Mouse (Mus musculus): ENCODE measurements around the gene Olfr1404.

DNA sequence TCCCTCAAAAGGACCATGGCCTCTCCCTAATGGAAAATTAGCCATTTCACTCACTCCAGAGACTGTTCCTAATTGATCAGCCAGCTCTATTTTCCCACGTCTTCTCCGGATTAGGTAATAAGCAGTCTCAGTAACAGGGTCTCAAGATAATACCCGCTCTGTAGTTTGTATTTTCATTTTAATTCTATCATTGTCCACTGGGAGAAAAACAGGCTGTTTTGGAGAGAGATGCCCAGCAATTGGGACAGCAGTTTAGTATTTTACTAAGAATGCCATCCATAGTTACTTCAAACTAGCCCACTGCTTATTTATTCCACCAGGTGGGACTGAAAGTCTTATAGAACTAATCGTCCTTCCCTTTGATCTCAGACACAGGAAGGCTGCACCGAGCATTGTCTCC, 14.7 kb upstream of the Olfr1404 start, which contains the start of gene Olfr218:
- TF ChIP-seq CTCF (conservative IDR thresholded peaks at IDR 0.05 in 1 of 2, IDR thresholded peaks at IDR 0.05 in 1 of 2; ENCODE audit: low read depth in 2 of 2, low read length in 2 of 2) (no peak), USF1 (IDR thresholded peaks at IDR 0.05; ENCODE audit: low read depth, low read length) (no peak), POLR2A (IDR thresholded peaks at IDR 0.05; ENCODE audit: low read depth, low read length) (no peak), RCOR1 (conservative IDR thresholded peaks at IDR 0.05; ENCODE audit: low read depth, low read length) (no peak), CHD1 (IDR thresholded peaks at IDR 0.05; ENCODE audit: low read depth, low read length) (no peak), ETS1 (conservative IDR thresholded peaks at IDR 0.05; ENCODE audit: low read depth, low read length) (no peak), UBTF (IDR thresholded peaks at IDR 0.05; ENCODE audit: low read depth, low read length) (no peak), SIN3A (IDR thresholded peaks at IDR 0.05; ENCODE audit: low read length) (no peak), IRF4 (IDR thresholded peaks at IDR 0.05; ENCODE audit: low read depth, low read length) (no peak), EP300 (IDR thresholded peaks at IDR 0.05; ENCODE audit: low read length) (no peak), MEF2A (IDR thresholded peaks at IDR 0.05; ENCODE audit: borderline replicate concordance, low read depth, low read length) (no peak)
